Mouse (Mus musculus) MEL (cell line): ENCODE measurements around the gene Smoc1. TPM values are rescaled to one million over a fixed set of nuclear protein-coding genes. Genes with fewer than 3 reads are reported as not detected.

ENCODE experiments used
- DNase-seq: peaks from one replicate; pipeline ENCODE4 v3.0.0; 2011; ENCODE audit warnings: low read depth, low spot score
- H3K27ac ChIP-seq: 2 replicates; pipeline ENCODE4 v1.5.1; 2012; ENCODE audit warnings: low read depth, mild to moderate bottlenecking, control low read depth, low read length, moderate library complexity; ENCODE audit not compliant: control insufficient read depth
- H3K27me3 ChIP-seq, 2 experiments: fragments of 150-350 bp in 1 of 2; sonication (generic) in 1 of 2; 2 replicates each; pipeline ENCODE4 v1.6.1; 2012; ENCODE audit warnings: low read length in 2 of 2, mild to moderate bottlenecking in 2 of 2, improper control_type of control experiment in 1 of 2, moderate library complexity in 1 of 2; ENCODE audit not compliant: insufficient read depth in 2 of 2, control insufficient read depth in 1 of 2
- H3K36me3 ChIP-seq, 2 experiments: 2 replicates each; pipeline ENCODE4 v1.6.1; 2012 to 2014; ENCODE audit warnings: low read length in 2 of 2, improper control_type of control experiment in 1 of 2, inconsistent platforms in 1 of 2, mild to moderate bottlenecking in 1 of 2; ENCODE audit not compliant: insufficient read depth in 2 of 2, control insufficient read depth in 1 of 2
- H3K4me1 ChIP-seq, 2 experiments: fragments of 150-350 bp in 1 of 2; sonication (generic) in 1 of 2; 2 replicates each; pipeline ENCODE4 v1.6.1; 2012; ENCODE audit warnings: low read length in 2 of 2, improper control_type of control experiment in 1 of 2, mild to moderate bottlenecking in 1 of 2; ENCODE audit not compliant: insufficient read depth in 2 of 2, control insufficient read depth in 1 of 2
- H3K4me3 ChIP-seq, 2 experiments: fragments of 150-350 bp in 1 of 2; sonication (generic) in 1 of 2; 2 replicates each; pipeline ENCODE4 v1.5.1; 2012; ENCODE audit warnings: low read depth in 2 of 2, low read length in 2 of 2, mild to moderate bottlenecking in 2 of 2, moderate library complexity in 2 of 2, control low read depth in 1 of 2, improper control_type of control experiment in 1 of 2; ENCODE audit not compliant: control insufficient read depth in 1 of 2, insufficient read depth in 1 of 2
- H3K79me2 ChIP-seq: 2 replicates; pipeline ENCODE4 v1.6.1; 2012; ENCODE audit warnings: mild to moderate bottlenecking, low read length, moderate library complexity; ENCODE audit not compliant: control insufficient read depth, poor library complexity, insufficient read depth
- H3K9ac ChIP-seq: 2 replicates; pipeline ENCODE4 v1.6.1; 2012; ENCODE audit warnings: low read depth, mild to moderate bottlenecking, control low read depth, low read length, moderate library complexity; ENCODE audit not compliant: control insufficient read depth, poor library complexity, severe bottlenecking
- H3K9me3 ChIP-seq: fragments of 150-350 bp; sonication (generic); replicated peaks from 2 replicates; pipeline ENCODE4 v1.6.1; 2012; ENCODE audit warnings: mild to moderate bottlenecking, low read length, improper control_type of control experiment, moderate library complexity; ENCODE audit not compliant: insufficient read depth
- BHLHE40 ChIP-seq: IDR thresholded peaks from 2 replicates; pipeline ENCODE4 v1.6.1; 2012; ENCODE audit warnings: low read depth, mild to moderate bottlenecking, inconsistent platforms, low read length, improper control_type of control experiment, borderline replicate concordance
- CHD2 ChIP-seq: IDR thresholded peaks from 2 replicates; pipeline ENCODE4 v1.6.1; 2011; ENCODE audit warnings: low read length, improper control_type of control experiment
- CTCF ChIP-seq, 3 experiments: IDR thresholded peaks in 2 of 3; conservative IDR thresholded peaks in 1 of 3; 2 replicates each; pipeline ENCODE4 v1.5.1; 2011 to 2012; ENCODE audit warnings: low read length in 3 of 3, low read depth in 2 of 3, mild to moderate bottlenecking in 2 of 3, improper control_type of control experiment in 1 of 3, inconsistent platforms in 1 of 3, mixed read lengths in 1 of 3, moderate library complexity in 1 of 3; ENCODE audit not compliant: control insufficient read depth in 1 of 3, insufficient read depth in 1 of 3, poor library complexity in 1 of 3, severe bottlenecking in 1 of 3
- ELF1 ChIP-seq: IDR thresholded peaks from 2 replicates; pipeline ENCODE4 v1.6.1; 2014; ENCODE audit warnings: low read depth, mild to moderate bottlenecking, inconsistent platforms, low read length, improper control_type of control experiment, moderate library complexity
- EP300 ChIP-seq, 2 experiments: IDR thresholded peaks; 2 replicates each; pipeline ENCODE4 v1.6.1; 2011; ENCODE audit warnings: improper control_type of control experiment in 2 of 2, low read length in 2 of 2, low read depth in 1 of 2, mild to moderate bottlenecking in 1 of 2
- ETS1 ChIP-seq: IDR thresholded peaks from 2 replicates; pipeline ENCODE4 v1.6.1; 2012; ENCODE audit warnings: low read depth, mild to moderate bottlenecking, inconsistent platforms, low read length, improper control_type of control experiment, moderate library complexity
- JUND ChIP-seq: IDR thresholded peaks from 2 replicates; pipeline ENCODE4 v1.6.1; 2011; ENCODE audit warnings: low read depth, mild to moderate bottlenecking, improper control_type of control experiment, low read length
- KAT2A ChIP-seq: conservative IDR thresholded peaks from 2 replicates; pipeline ENCODE4 v1.6.1; 2012; ENCODE audit warnings: low read depth, low read length, improper control_type of control experiment, inconsistent platforms
- MAFK ChIP-seq: IDR thresholded peaks from 2 replicates; pipeline ENCODE4 v1.6.1; 2011; ENCODE audit warnings: low read depth, mild to moderate bottlenecking, low read length, improper control_type of control experiment, borderline replicate concordance
- MAX ChIP-seq: IDR thresholded peaks from 2 replicates; pipeline ENCODE4 v1.6.1; 2011; ENCODE audit warnings: low read length, improper control_type of control experiment
- MAZ ChIP-seq: IDR thresholded peaks from 2 replicates; pipeline ENCODE4 v1.6.1; 2012; ENCODE audit warnings: low read depth, mild to moderate bottlenecking, inconsistent platforms, low read length, improper control_type of control experiment
- MEF2A ChIP-seq: IDR thresholded peaks from 2 replicates; pipeline ENCODE4 v1.6.1; 2014; ENCODE audit warnings: low read depth, mild to moderate bottlenecking, inconsistent platforms, low read length, improper control_type of control experiment; ENCODE audit not compliant: poor library complexity, insufficient replicate concordance, severe bottlenecking; ENCODE audit errors: extremely low read depth
- MXI1 ChIP-seq: IDR thresholded peaks from 2 replicates; pipeline ENCODE4 v1.6.1; 2011; ENCODE audit warnings: mild to moderate bottlenecking, low read depth, low read length, improper control_type of control experiment
- MYC ChIP-seq: IDR thresholded peaks from 2 replicates; pipeline ENCODE4 v1.6.1; 2011; ENCODE audit warnings: low read depth, mild to moderate bottlenecking, low read length, improper control_type of control experiment, moderate library complexity
- POLR2A ChIP-seq, 2 experiments: IDR thresholded peaks; 2 replicates each; pipeline ENCODE4 v1.6.1; 2011 to 2012; ENCODE audit warnings: low read length in 2 of 2, mild to moderate bottlenecking in 2 of 2, control low read depth in 1 of 2, improper control_type of control experiment in 1 of 2, low read depth in 1 of 2, moderate library complexity in 1 of 2; ENCODE audit not compliant: control insufficient read depth in 1 of 2, insufficient read depth in 1 of 2, poor library complexity in 1 of 2
- RAD21 ChIP-seq: IDR thresholded peaks from 2 replicates; pipeline ENCODE4 v1.6.1; 2011; ENCODE audit warnings: mild to moderate bottlenecking, low read depth, low read length, improper control_type of control experiment
- RCOR1 ChIP-seq: IDR thresholded peaks from 2 replicates; pipeline ENCODE4 v1.6.1; 2012; ENCODE audit warnings: low read depth, mild to moderate bottlenecking, inconsistent platforms, low read length, improper control_type of control experiment
- SIN3A ChIP-seq: IDR thresholded peaks from 2 replicates; pipeline ENCODE4 v1.6.1; 2012; ENCODE audit warnings: low read length, improper control_type of control experiment, inconsistent platforms
- TBP ChIP-seq: IDR thresholded peaks from 2 replicates; pipeline ENCODE4 v1.8.0; 2011; ENCODE audit warnings: low read depth, low read length, improper control_type of control experiment
- TCF12 ChIP-seq: IDR thresholded peaks from 2 replicates; pipeline ENCODE4 v1.6.1; 2014; ENCODE audit warnings: low read depth, mild to moderate bottlenecking, inconsistent platforms, low read length, improper control_type of control experiment, moderate library complexity
- polyA plus RNA-seq, 2 experiments: library from polyadenylated mRNA; stranded (reverse) in 1 of 2; unstranded in 1 of 2; fragments of >175 nt in 1 of 2; fragments of >200 nt in 1 of 2; gene quantifications; 2 replicates each; pipeline versions ENCODE4 v1.2.1 to v1.2.4; 2012; ENCODE audit warnings: low replicate concordance in 2 of 2, low read depth in 1 of 2; ENCODE audit not compliant: insufficient read length in 2 of 2, insufficient read depth in 1 of 2, missing spikeins in 1 of 2
- total RNA-seq: library from RNA; depleted of rRNA; stranded (reverse); fragments of 300-350 nt; gene quantifications from 2 replicates; pipeline ENCODE4 v1.2.3, GENCODE M21; 2012

Gene Smoc1
- total and polyA plus RNA-seq, 3 experiments: 18.8 to 23.3 TPM; not detected in 1

- no peaks in the 10 kb centered on the region for H3K27me3 ChIP-seq
- H3K4me3 ChIP-seq: no peak overlapping the region
- no peak overlapping the region for H3K9ac ChIP-seq
- H3K9me3 ChIP-seq: no peaks in the 10 kb centered on the region
- no peaks in the 10 kb centered on the region for H3K4me1 ChIP-seq
- no peaks in the 10 kb centered on the region for H3K79me2 ChIP-seq
- no peaks in the 10 kb centered on the region; a peak in 1 of 4 replicates for H3K36me3 ChIP-seq
- no peak for TF ChIP-seq RCOR1
- TF ChIP-seq ELF1: no peak
- TF ChIP-seq CHD2: no peak
- TF ChIP-seq MEF2A: no peak
- TF ChIP-seq TBP: no peak
- no peak for TF ChIP-seq KAT2A
- no peak for TF ChIP-seq MXI1
- no peak for TF ChIP-seq POLR2A (IDR thresholded peaks at IDR 0.05; ENCODE audit: control insufficient read depth in 1 of 2, insufficient read depth in 1 of 2, low read depth in 1 of 2, low read length in 2 of 2, poor library complexity in 1 of 2)
- TF ChIP-seq SIN3A: no peak
- no peak for TF ChIP-seq JUND
- TF ChIP-seq MAFK: no peak
- no peak for TF ChIP-seq BHLHE40
- TF ChIP-seq MYC: no peak
- no peak for TF ChIP-seq CTCF (IDR thresholded peaks at IDR 0.05 in 2 of 3, conservative IDR thresholded peaks at IDR 0.05 in 1 of 3; ENCODE audit: control insufficient read depth in 1 of 3, insufficient read depth in 1 of 3, low read depth in 2 of 3, low read length in 3 of 3, poor library complexity in 1 of 3, severe bottlenecking in 1 of 3)
- no peak for TF ChIP-seq ETS1
- DNase-seq: no peak
- H3K27ac ChIP-seq: no peak overlapping the region
These were observed 134.7 kb downstream of the Smoc1 start for GRCm38 (mm10) chr12:81161282-81161681.

GRCm38 (mm10) chr12:81163131-81163530, 136.5 kb downstream of the Smoc1 start:
- Histone ChIP-seq H3K79me2 (no peaks in the 10 kb centered on the region), H3K9ac (no peak overlapping the region), H3K4me3 (no peak overlapping the region), H3K9me3 (no peaks in the 10 kb centered on the region), H3K27me3 (no peaks in the 10 kb centered on the region), H3K36me3 (no peaks in the 10 kb centered on the region; a peak in 1 of 4 replicates), H3K27ac (no peak overlapping the region), H3K4me1 (no peaks in the 10 kb centered on the region)
- no peak for DNase-seq
- no peak for TF ChIP-seq EP300 (IDR thresholded peaks at IDR 0.05; ENCODE audit: low read depth in 1 of 2, low read length in 2 of 2)
- no peak for TF ChIP-seq RAD21
- TF ChIP-seq SIN3A: no peak
- TF ChIP-seq MAZ: no peak
- TF ChIP-seq KAT2A: no peak
- TF ChIP-seq TCF12: no peak
- TF ChIP-seq MAX: no peak
